Mouse (Mus musculus): Measurements from ENCODE around the gene Iqca.

GRCm38 (mm10) chr1:90183602-90184001 lies 30.4 kb upstream of the Iqca start:
- no peak for TF ChIP-seq POLR2A (IDR thresholded peaks at IDR 0.05; ENCODE audit: extremely low read depth, insufficient read depth, low read length)
- no peak for TF ChIP-seq CTCF (IDR thresholded peaks at IDR 0.05; ENCODE audit: extremely low read depth, insufficient read depth, low read length)

Data from cortical plate, adult 2 months (tissue).